10 mouse cellular contexts compared by ENCODE assay signal in genomic region chr7:140959181-140959901, GRCm38 (mm10). TPM values are rescaled to one million over a fixed set of nuclear protein-coding genes. Genes with fewer than 3 reads are reported as not detected.
DNase-seq lines count a peak whose midpoint lies in the region; ATAC-seq and TF ChIP-seq lines count a peak whose summit lies in the region.
"Had no signal": no experiment of that assay in that cellular context is flagged by ENCODE, and none has a peak within 500 bp of the region (broad histone marks: within the 10 kb centered on the region; RNA-seq: fewer than 3 reads in every experiment).

No protein-coding gene starts in this region.

- WGBS in heart, embryonic 12.5 days = 15% methylated on average over 9 of the region's 9 CpGs
- 7% methylated on average over 9 of the region's 9 CpGs for WGBS in kidney, postnatal 0 days
- WGBS in neural tube, embryonic 13.5 days = 2% methylated on average over 9 of the region's 9 CpGs

- peak; percentile 74 for DNase-seq in heart, adult 8-10 months (ENCODE audit: low spot score)
- peak; percentile 55 for DNase-seq in urinary bladder, postnatal 14 days (ENCODE audit: low spot score)
- DNase-seq in urinary bladder, postnatal 25 days (ENCODE audit: low spot score) = no peak
- DNase-seq in embryo, embryonic 10 days (ENCODE audit: low spot score) = peak; percentile 61
- peak; percentile 78 for DNase-seq in kidney, postnatal 0 days (ENCODE audit: low spot score)
- no peak for DNase-seq in urinary bladder, postnatal 10 days (ENCODE audit: low spot score)

- H3K36me3 ChIP-seq in heart, embryonic 12.5 days = no peaks in the 10 kb centered on the region
- no peaks in the 10 kb centered on the region for H3K36me3 ChIP-seq in kidney, postnatal 0 days (ENCODE audit: insufficient read depth, low read length)
- no peaks in the 10 kb centered on the region for H3K36me3 ChIP-seq in neural tube, embryonic 13.5 days
- H3K36me3 ChIP-seq: limb, embryonic 12.5 days; stomach, embryonic 15.5 days had no signal

- TF ChIP-seq CTCF in kidney, postnatal 0 days (IDR thresholded peaks at IDR 0.05; ENCODE audit: low read depth) = peak; percentile 70

- no peaks in the 10 kb centered on the region for H3K9me3 ChIP-seq in heart, embryonic 12.5 days (replicated peaks)
- no peaks in the 10 kb centered on the region for H3K9me3 ChIP-seq in kidney, postnatal 0 days (replicated peaks; ENCODE audit: low read length)
- H3K9me3 ChIP-seq in neural tube, embryonic 13.5 days = no peaks in the 10 kb centered on the region
- H3K9me3 ChIP-seq: limb, embryonic 12.5 days; stomach, embryonic 15.5 days had no signal

- no peak overlapping the region for H3K9ac ChIP-seq in heart, embryonic 12.5 days
- no peak overlapping the region for H3K9ac ChIP-seq in kidney, postnatal 0 days (ENCODE audit: low read depth, low read length)
- H3K9ac ChIP-seq in neural tube, embryonic 13.5 days = no peak overlapping the region
- H3K9ac ChIP-seq: limb, embryonic 12.5 days; stomach, embryonic 15.5 days had no signal

- H3K27me3 ChIP-seq in heart, embryonic 12.5 days (replicated peaks) = peaks cover 13% of the 10 kb centered on the region
- no peaks in the 10 kb centered on the region for H3K27me3 ChIP-seq in kidney, postnatal 0 days (ENCODE audit: insufficient read depth, low read length)
- no peaks in the 10 kb centered on the region for H3K27me3 ChIP-seq in neural tube, embryonic 13.5 days
- H3K27me3 ChIP-seq: limb, embryonic 12.5 days; stomach, embryonic 15.5 days had no signal

- no peak overlapping the region for H3K4me3 ChIP-seq in heart, embryonic 12.5 days
- no peak overlapping the region for H3K4me3 ChIP-seq in kidney, postnatal 0 days (replicated peaks; ENCODE audit: low read depth, low read length)
- H3K4me3 ChIP-seq in neural tube, embryonic 13.5 days = no peak overlapping the region
- H3K4me3 ChIP-seq: limb, embryonic 12.5 days; stomach, embryonic 15.5 days had no signal

- H3K4me2 ChIP-seq in heart, embryonic 12.5 days = no peak overlapping the region
- H3K4me2 ChIP-seq in kidney, postnatal 0 days (ENCODE audit: low read length) = no peak overlapping the region
- no peak overlapping the region for H3K4me2 ChIP-seq in neural tube, embryonic 13.5 days
- H3K4me2 ChIP-seq: limb, embryonic 12.5 days; stomach, embryonic 15.5 days had no signal

- no peak for ATAC-seq in heart, embryonic 12.5 days (ENCODE audit: insufficient number of reproducible peaks, low FRiP score)
- ATAC-seq in kidney, postnatal 0 days (replicated peaks; ENCODE audit: low FRiP score, low read depth) = no peak
- 0 out of 2 replicates have a peak, but pooled peaks have one; percentile 36 for ATAC-seq in neural tube, embryonic 13.5 days (ENCODE audit: low read depth)

- no peak overlapping the region for H3K27ac ChIP-seq in heart, embryonic 12.5 days (ENCODE audit: poor library complexity, severe bottlenecking)
- no peak overlapping the region for H3K27ac ChIP-seq in kidney, postnatal 0 days
- H3K27ac ChIP-seq in neural tube, embryonic 13.5 days (replicated peaks) = no peak overlapping the region
- H3K27ac ChIP-seq: limb, embryonic 12.5 days; stomach, embryonic 15.5 days had no signal

- H3K4me1 ChIP-seq in heart, embryonic 12.5 days (replicated peaks) = peaks cover 18% of the 10 kb centered on the region
- 0 out of 2 replicates have a peak, but pooled peaks cover 10% of the 10 kb centered on the region for H3K4me1 ChIP-seq in kidney, postnatal 0 days (replicated peaks; ENCODE audit: insufficient read depth, low read length)
- H3K4me1 ChIP-seq in neural tube, embryonic 13.5 days (replicated peaks) = peaks cover 17% of the 10 kb centered on the region

RNA-seq across cellular contexts. Expression of gene Ifitm2, which starts 3.6 kb away (rescaled TPM):
- total RNA-seq in heart, adult 8-10 months (2022) = 100 to 1,000 TPM in 1 of 4 experiments, 10 to 100 TPM in 3; 86.2 to 101 (median 90.3) TPM
- polyA plus RNA-seq in heart, embryonic 12.5 days (2016; fragmentation: Nextera tagmentation; extraction: Ambion mirVana) = 442 and 446 TPM in 2 replicates
- polyA plus RNA-seq in kidney, postnatal 0 days (2015; fragmentation: Nextera tagmentation; extraction: Ambion mirVana) = 1,203 and 1,251 TPM in 2 replicates
- polyA plus RNA-seq in neural tube, embryonic 13.5 days (2015; fragmentation: Nextera tagmentation; extraction: Ambion mirVana) = 271 and 311 TPM in 2 replicates

RNA-seq across cellular contexts. Expression of gene Gm45717, which starts 3.6 kb away (rescaled TPM):
- total RNA-seq in heart, adult 8-10 months (2022) = not detected
- polyA plus RNA-seq in heart, embryonic 12.5 days (2016; fragmentation: Nextera tagmentation; extraction: Ambion mirVana) = not detected in 2 replicates
- 0.45 and 0.68 TPM in 2 replicates for polyA plus RNA-seq in kidney, postnatal 0 days (2015; fragmentation: Nextera tagmentation; extraction: Ambion mirVana)
- polyA plus RNA-seq in neural tube, embryonic 13.5 days (2015; fragmentation: Nextera tagmentation; extraction: Ambion mirVana) = not detected in 2 replicates
- polyA plus RNA-seq: limb, embryonic 12.5 days had no signal

RNA-seq across cellular contexts. Expression of gene Ifitm1, which starts 7.7 kb away (rescaled TPM):
- total RNA-seq in heart, adult 8-10 months (2022) = 1 to 10 TPM; 1.6 to 6.3 (median 5.0) TPM
- 3.0 and 3.1 TPM in 2 replicates for polyA plus RNA-seq in heart, embryonic 12.5 days (2016; fragmentation: Nextera tagmentation; extraction: Ambion mirVana)
- polyA plus RNA-seq in kidney, postnatal 0 days (2015; fragmentation: Nextera tagmentation; extraction: Ambion mirVana) = 117 and 163 TPM in 2 replicates
- polyA plus RNA-seq in neural tube, embryonic 13.5 days (2015; fragmentation: Nextera tagmentation; extraction: Ambion mirVana) = 20.3 and 26.7 TPM in 2 replicates

RNA-seq across cellular contexts. Expression of gene Ifitm5, which starts 9.2 kb away (rescaled TPM):
- under 1 TPM in 3 of 4 experiments, not detected in 1; 0.35 to 0.72 (median 0.37) TPM for total RNA-seq in heart, adult 8-10 months (2022)
- 1.8 and 2.0 TPM in 2 replicates for polyA plus RNA-seq in heart, embryonic 12.5 days (2016; fragmentation: Nextera tagmentation; extraction: Ambion mirVana)
- polyA plus RNA-seq in kidney, postnatal 0 days (2015; fragmentation: Nextera tagmentation; extraction: Ambion mirVana) = 1.5 and 2.2 TPM in 2 replicates
- 1.4 and 2.1 TPM in 2 replicates for polyA plus RNA-seq in neural tube, embryonic 13.5 days (2015; fragmentation: Nextera tagmentation; extraction: Ambion mirVana)

RNA-seq across cellular contexts. Expression of gene Pgghg, which starts 18.1 kb away (rescaled TPM):
- total RNA-seq in heart, adult 8-10 months (2022) = 1 to 10 TPM; 3.8 to 5.3 (median 4.3) TPM
- 13.7 and 13.9 TPM in 2 replicates for polyA plus RNA-seq in heart, embryonic 12.5 days (2016; fragmentation: Nextera tagmentation; extraction: Ambion mirVana)
- 20.3 and 20.7 TPM in 2 replicates for polyA plus RNA-seq in kidney, postnatal 0 days (2015; fragmentation: Nextera tagmentation; extraction: Ambion mirVana)
- polyA plus RNA-seq in neural tube, embryonic 13.5 days (2015; fragmentation: Nextera tagmentation; extraction: Ambion mirVana) = 7.6 and 8.2 TPM in 2 replicates

Comparison
In these comparisons a context has a peak if more than half of its experiments do, and no peak if none do; other contexts are left out.
1. DNase-seq: peak in heart, adult 8-10 months (single experiment), urinary bladder, postnatal 14 days (single experiment), embryo, embryonic 10 days (single experiment) and kidney, postnatal 0 days (single experiment); none in urinary bladder, postnatal 25 days (single experiment) and urinary bladder, postnatal 10 days (single experiment).